Mouse (Mus musculus) intestine, embryonic 16.5 days (tissue): ENCODE measurements around the gene Tchhl1. TPM values are rescaled to one million over a fixed set of nuclear protein-coding genes. Genes with fewer than 3 reads are reported as not detected.
A peak's percentile ranks its signal among the peaks of the same experiment; 100 is the strongest.

Experiments
- ATAC-seq: fragments of 200-750 bp; cut with Nextera tagmentation; 2 replicates; pipeline ENCODE4 v1.8.0; 2017; ENCODE audit warnings: moderate TSS enrichment, moderate library complexity
- H3K27ac ChIP-seq: fragments of 300-500 bp; sonication (generic); 2 replicates; pipeline ENCODE4 v1.5.1; 2014; ENCODE audit warnings: mild to moderate bottlenecking, low read length
- H3K27me3 ChIP-seq: fragments of 300-500 bp; sonication (generic); replicated peaks from 2 replicates; pipeline ENCODE4 v1.6.1; 2014; ENCODE audit warnings: low read length, control low read depth, mixed read lengths; ENCODE audit not compliant: control insufficient read depth, insufficient read depth
- H3K36me3 ChIP-seq: fragments of 300-500 bp; sonication (generic); 2 replicates; pipeline ENCODE4 v1.6.1; 2014; ENCODE audit warnings: low read length, control low read depth; ENCODE audit not compliant: control insufficient read depth, insufficient read depth
- H3K4me1 ChIP-seq: fragments of 300-500 bp; sonication (generic); 2 replicates; pipeline ENCODE4 v1.6.1; 2014; ENCODE audit warnings: low read length, control low read depth, mixed read lengths; ENCODE audit not compliant: control insufficient read depth, insufficient read depth
- H3K4me2 ChIP-seq: fragments of 300-500 bp; sonication (generic); 2 replicates; pipeline ENCODE4 v1.6.1; 2014; ENCODE audit warnings: low read depth, low read length, control low read depth
- H3K4me3 ChIP-seq: fragments of 300-500 bp; sonication (generic); 2 replicates; pipeline ENCODE4 v1.5.1; 2014; ENCODE audit warnings: mild to moderate bottlenecking, low read length
- H3K9ac ChIP-seq: fragments of 300-500 bp; sonication (generic); 2 replicates; pipeline ENCODE4 v1.6.1; 2014; ENCODE audit warnings: low read depth, low read length
- H3K9me3 ChIP-seq: fragments of 300-500 bp; sonication (generic); 2 replicates; pipeline ENCODE4 v1.6.1; 2016; ENCODE audit warnings: low read length, control low read depth; ENCODE audit not compliant: control insufficient read depth
- WGBS: fragments of 180-500 bp; shearing (Covaris S2); extraction: QIAGEN DNeasy Blood & Tissue Kit; methylation state at CpG from one replicate; pipeline ENCODE4 v1.1.7; 2014; 5-methylcytosine and 5-hydroxymethylcytosine counted together
- microRNA-seq: library from miRNA; unstranded; fragments of <30 nt; microRNA quantifications from one replicate; pipeline ENCODE4, GENCODE M21; 2016
- polyA plus RNA-seq: library from polyadenylated mRNA; unstranded; fragments of >200 nt; fragmentation: Nextera tagmentation; extraction: Ambion mirVana; gene quantifications from 2 replicates; pipeline ENCODE4 v1.2.1, GENCODE M21; 2015

The Tchhl1 gene
- polyA plus RNA-seq, 1 experiment from 2014 or later: not detected

DNA sequence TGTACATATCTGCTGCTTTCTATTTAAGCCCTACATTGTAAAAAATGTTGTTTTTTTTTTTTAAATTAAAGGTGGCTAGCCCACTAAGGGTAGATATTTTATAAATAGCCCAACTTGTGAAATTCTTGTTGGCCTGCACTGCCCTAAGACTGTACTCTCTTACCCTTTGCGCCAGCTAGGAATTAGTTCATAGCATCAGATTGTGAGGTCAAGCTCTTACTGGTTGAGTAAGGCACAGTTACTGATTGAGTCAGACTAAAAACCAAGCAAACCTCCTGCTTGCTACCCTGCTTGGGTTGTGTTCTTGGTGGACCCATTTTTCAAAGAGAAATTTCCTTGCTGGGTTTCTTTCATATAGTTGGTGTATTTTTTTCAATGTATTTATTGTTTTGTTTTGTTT is 43.2 kb downstream of the Tchhl1 start:
- 92% methylated on average over 1 of the region's 1 CpGs for WGBS
- H3K36me3 ChIP-seq: no peaks in the 10 kb centered on the region
- H3K27me3 ChIP-seq: no peaks in the 10 kb centered on the region
- H3K4me1 ChIP-seq: no peaks in the 10 kb centered on the region
- no peak overlapping the region for H3K9ac ChIP-seq
- no peak overlapping the region for H3K27ac ChIP-seq
- no peak for ATAC-seq
- no peak overlapping the region for H3K4me3 ChIP-seq
- H3K9me3 ChIP-seq: no peaks in the 10 kb centered on the region
- H3K4me2 ChIP-seq: no peak overlapping the region

DNA sequence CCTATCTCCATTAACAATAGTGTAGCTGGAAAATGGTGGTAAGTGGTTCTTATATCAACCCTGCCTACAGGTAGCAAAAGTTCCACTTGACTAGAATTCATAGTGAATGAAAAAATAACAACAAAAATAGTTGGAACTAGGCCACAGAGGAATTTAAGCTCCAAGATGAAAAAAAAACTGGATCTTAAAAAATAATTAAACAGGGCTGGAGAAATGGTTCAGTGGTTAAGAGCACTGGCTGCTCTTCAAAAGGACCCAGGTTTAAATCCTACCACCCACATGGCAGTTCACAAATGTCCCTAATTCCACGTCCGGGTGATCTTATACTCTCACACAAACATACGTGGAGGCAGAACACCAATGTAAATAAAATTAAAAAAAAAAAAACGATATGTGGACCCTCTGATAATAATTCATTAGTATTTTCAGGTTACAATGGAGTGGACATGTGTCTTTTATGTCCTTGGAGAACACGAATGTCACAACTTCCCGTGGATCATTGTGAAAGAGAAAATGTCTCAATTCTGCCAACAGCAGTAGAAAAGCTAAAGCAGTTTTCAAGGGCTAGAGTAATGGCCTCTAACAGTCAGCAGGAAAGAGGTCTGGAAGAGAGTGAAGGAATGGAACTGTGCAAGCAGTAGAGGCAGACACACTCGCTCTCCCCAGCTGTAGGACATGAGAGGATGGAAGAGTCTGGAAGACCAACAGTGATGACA is 44.0 kb downstream of the Tchhl1 start:
- Histone ChIP-seq H3K4me2 (no peak overlapping the region), H3K36me3 (no peaks in the 10 kb centered on the region), H3K4me1 (no peaks in the 10 kb centered on the region), H3K27me3 (no peaks in the 10 kb centered on the region), H3K9ac (no peak overlapping the region), H3K9me3 (no peaks in the 10 kb centered on the region), H3K27ac (no peak overlapping the region), H3K4me3 (no peak overlapping the region)
- ATAC-seq: no peak
- 80% methylated on average over 7 of the region's 7 CpGs for WGBS

DNA sequence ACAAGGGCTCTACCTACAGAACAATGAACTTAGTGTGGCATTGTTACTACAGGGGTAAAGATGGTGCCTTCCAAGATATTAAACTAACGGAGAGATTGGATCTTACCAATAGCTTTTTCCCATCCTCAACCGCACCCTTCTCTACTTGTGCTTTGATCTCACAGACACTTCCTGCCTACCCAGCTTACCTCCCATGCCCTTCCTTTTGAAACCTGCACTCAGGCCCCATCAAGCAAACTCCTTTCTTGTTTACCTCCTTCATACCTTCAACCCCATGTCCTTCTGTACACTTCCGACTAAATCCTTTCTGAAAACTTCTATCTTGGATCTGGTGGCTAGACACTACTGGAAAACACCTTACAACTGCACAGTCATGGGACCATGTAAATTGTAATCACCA is 46.1 kb downstream of the Tchhl1 start:
- H3K9ac ChIP-seq: no peak overlapping the region
- H3K4me3 ChIP-seq: no peak overlapping the region
- H3K27ac ChIP-seq: no peak overlapping the region
- no peaks in the 10 kb centered on the region for H3K27me3 ChIP-seq
- ATAC-seq: no peak
- no peak overlapping the region for H3K4me2 ChIP-seq
- H3K9me3 ChIP-seq: no peaks in the 10 kb centered on the region
- no peaks in the 10 kb centered on the region for H3K36me3 ChIP-seq
- H3K4me1 ChIP-seq: no peaks in the 10 kb centered on the region
- WGBS: 96% methylated on average over 3 of the region's 3 CpGs

DNA sequence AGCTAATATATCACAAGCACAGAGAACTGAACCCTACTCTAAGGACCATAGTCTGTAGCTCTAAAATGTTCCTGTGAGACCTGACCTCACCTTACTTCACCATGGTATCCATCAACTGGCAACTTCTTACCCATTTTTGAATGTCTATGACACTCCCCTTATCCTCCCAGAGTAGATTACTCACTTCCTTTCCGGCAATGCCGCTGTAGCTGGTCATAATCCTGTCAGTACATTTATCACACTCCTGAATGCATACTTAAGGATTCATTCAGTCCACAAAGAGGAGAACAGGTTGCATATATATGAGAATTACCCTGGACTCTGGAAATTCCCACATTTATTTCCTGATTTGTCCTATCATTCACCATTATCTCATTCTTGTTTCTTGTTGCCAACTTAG is 48.8 kb downstream of the Tchhl1 start:
- Histone ChIP-seq H3K36me3 (no peaks in the 10 kb centered on the region), H3K4me1 (peaks cover 12% of the 10 kb centered on the region), H3K4me3 (no peak overlapping the region), H3K9me3 (no peaks in the 10 kb centered on the region), H3K9ac (no peak overlapping the region), H3K27ac (no peak overlapping the region), H3K4me2 (no peak overlapping the region), H3K27me3 (no peaks in the 10 kb centered on the region)
- WGBS: 58% methylated on average over 2 of the region's 2 CpGs
- ATAC-seq: no peak

- Histone ChIP-seq H3K36me3 (0 out of 2 replicates have a peak, but pooled peaks cover 3% of the 10 kb centered on the region), H3K27ac (0 out of 2 replicates have a peak overlapping the region, but pooled peaks have one; percentile 85), H3K4me2 (peak overlapping the region; percentile 60), H3K9me3 (no peaks in the 10 kb centered on the region), H3K9ac (peak overlapping the region; percentile 83), H3K4me1 (peaks cover 12% of the 10 kb centered on the region), H3K4me3 (peak overlapping the region; percentile 75), H3K27me3 (no peaks in the 10 kb centered on the region)
- peak; percentile 7 for ATAC-seq
- 56% methylated on average over 5 of the region's 5 CpGs for WGBS
These were observed 51.3 kb downstream of the Tchhl1 start for GRCm38 (mm10) chr3:93519856-93520329.

GRCm38 (mm10) chr3:93520330-93521193 is 52.0 kb downstream of the Tchhl1 start, which contains the start of gene S100a11:
TSS of gene S100a11 (plus strand) at chr3:93520488.
- under 1% methylated on average over 38 of the region's 38 CpGs for WGBS

More at GRCm38 (mm10) chr3:93520330-93521193, 52.0 kb downstream of the Tchhl1 start, which contains the start of gene S100a11:
- Histone ChIP-seq H3K27me3 (no peaks in the 10 kb centered on the region), H3K4me1 (peaks cover 12% of the 10 kb centered on the region), H3K9ac (peak within 1 kb of the TSS; percentile 83), H3K9me3 (no peaks in the 10 kb centered on the region), H3K36me3 (0 out of 2 replicates have a peak, but pooled peaks cover 3% of the 10 kb centered on the region), H3K27ac (peak within 1 kb of the TSS; percentile 85), H3K4me2 (peak within 1 kb of the TSS; percentile 60), H3K4me3 (peak within 1 kb of the TSS; percentile 75)
- peak; percentile 95 for ATAC-seq

Small RNAs within 50 kb of the gene (microRNA-seq; reads per million reads assigned to microRNA genes)
- gene Gm22752: not detected

Other genes starting within 250 kb of the Tchhl1 start
- not detected in 2 replicates for gene Flg, start 195.2 kb upstream of the Tchhl1 start, polyA plus RNA-seq
- 0.01 and 0.06 TPM in 2 replicates for gene Hrnr, start 149.0 kb upstream of the Tchhl1 start, polyA plus RNA-seq
- gene Rptn, start 75.1 kb upstream of the Tchhl1 start, polyA plus RNA-seq: not detected in 2 replicates
- gene Tchh, start 26.4 kb upstream of the Tchhl1 start, polyA plus RNA-seq: 1.3 TPM in 2 replicates
- 711 and 730 TPM in 2 replicates for gene S100a11, start 51.7 kb downstream of the Tchhl1 start, polyA plus RNA-seq
- gene S100a10, start 86.3 kb downstream of the Tchhl1 start, polyA plus RNA-seq: 722 and 728 TPM in 2 replicates
- gene Tdpoz2, start 183.9 kb downstream of the Tchhl1 start, polyA plus RNA-seq: not detected in 2 replicates
- gene Tdpoz1, start 207.6 kb downstream of the Tchhl1 start, polyA plus RNA-seq: not detected in 2 replicates
- gene Gm37596, start 224.3 kb downstream of the Tchhl1 start, polyA plus RNA-seq: not detected in 2 replicates